Mouse (Mus musculus) CH12.LX (cell line): ENCODE data around the gene Plrg1.

ENCODE experiments used
- ELF1 ChIP-seq: IDR thresholded peaks from 2 replicates; pipeline ENCODE4 v1.6.1; 2014; ENCODE audit warnings: low read depth, mild to moderate bottlenecking, inconsistent platforms, low read length, improper control_type of control experiment
- EP300 ChIP-seq: IDR thresholded peaks from 2 replicates; pipeline ENCODE4 v1.6.1; 2011; ENCODE audit warnings: low read length, improper control_type of control experiment
- POLR2AphosphoS2 ChIP-seq: IDR thresholded peaks from 2 replicates; pipeline ENCODE4 v1.6.1; 2011; ENCODE audit warnings: low read depth, low read length, improper control_type of control experiment
- RCOR1 ChIP-seq: conservative IDR thresholded peaks from 2 replicates; pipeline ENCODE4 v1.6.1; 2012; ENCODE audit warnings: low read depth, mild to moderate bottlenecking, inconsistent platforms, low read length, improper control_type of control experiment
- SIN3A ChIP-seq: IDR thresholded peaks from 2 replicates; pipeline ENCODE4 v1.6.1; 2012; ENCODE audit warnings: low read length, improper control_type of control experiment, inconsistent platforms
- USF1 ChIP-seq: IDR thresholded peaks from 2 replicates; pipeline ENCODE4 v1.6.1; 2014; ENCODE audit warnings: low read depth, mild to moderate bottlenecking, inconsistent platforms, low read length, improper control_type of control experiment

DNA sequence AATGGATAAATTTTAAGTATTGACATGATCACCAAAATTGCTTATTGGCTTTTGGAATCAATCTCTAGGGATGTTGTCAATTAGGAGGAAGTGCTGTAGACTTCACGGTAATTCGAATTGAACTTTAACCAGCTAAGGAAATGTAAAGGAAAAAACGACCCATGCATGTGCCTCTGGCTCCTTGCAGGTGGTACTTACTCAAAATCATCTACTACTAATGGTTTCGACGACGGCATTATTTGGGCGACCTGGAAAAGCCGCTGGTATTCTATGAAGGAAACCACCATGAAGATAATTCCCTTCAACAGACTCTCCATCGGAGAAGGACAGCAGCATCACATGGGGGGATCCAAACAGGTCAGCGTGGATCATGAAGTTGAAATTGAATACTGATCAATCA, 41.4 kb upstream of the Plrg1 start:
- no peak for TF ChIP-seq POLR2AphosphoS2
- TF ChIP-seq EP300: no peak
- TF ChIP-seq RCOR1: no peak
- TF ChIP-seq SIN3A: no peak
- no peak for TF ChIP-seq ELF1
- no peak for TF ChIP-seq USF1
